Mouse (Mus musculus) liver, embryonic 14.5 days (tissue): ENCODE measurements around the gene Spata13.

Source experiments
- CTCF ChIP-seq: IDR thresholded peaks from 2 replicates; pipeline ENCODE4 v1.5.1; 2016; ENCODE audit warnings: antibody characterized with exemption, low read depth, control low read depth
- EP300 ChIP-seq: IDR thresholded peaks from 2 replicates; pipeline ENCODE4 v1.6.1; 2016; ENCODE audit warnings: antibody characterized with exemption, low read depth

DNA sequence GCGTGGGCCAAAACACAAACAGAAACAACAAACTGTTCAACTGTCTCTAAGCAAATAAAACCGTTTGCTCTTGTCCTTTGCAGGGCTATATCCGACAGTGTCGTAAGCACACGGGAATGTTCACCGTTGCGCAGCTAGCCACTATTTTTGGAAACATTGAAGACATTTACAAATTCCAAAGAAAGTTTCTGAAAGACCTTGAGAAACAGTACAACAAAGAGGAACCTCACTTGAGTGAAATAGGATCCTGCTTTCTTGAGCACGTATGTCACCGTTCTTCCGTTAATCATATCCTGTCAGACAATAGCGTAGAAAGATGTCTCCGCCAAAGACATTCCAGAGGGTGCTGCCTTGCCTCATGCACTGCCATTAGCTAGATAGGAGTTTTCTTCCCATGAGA lies 116.1 kb downstream of the Spata13 start:
- TF ChIP-seq CTCF (no peak), EP300 (no peak)
